Mouse (Mus musculus): Measurements from ENCODE around the gene Txndc15.
"Not testable (repeated sequence)": the region's sequence is repeated elsewhere in the genome, so short reads cannot be mapped to it uniquely, and the experiment has no call there.

The Txndc15 gene

GRCm38 (mm10) chr13:55714501-55715166, at the start of gene Txndc15:
TSS of gene Txndc15 (plus strand) at chr13:55714650.
- DNase-seq (ENCODE audit: low read depth in 2 of 2, low spot score in 2 of 2): peak; percentile 54 to 59

GRCm38 (mm10) chr13:55668550-55668949, 45.9 kb upstream of the Txndc15 start:
- peak in 1 of 2 experiments; percentile 36 for DNase-seq (ENCODE audit: low read depth in 2 of 2, low spot score in 2 of 2)

DNA sequence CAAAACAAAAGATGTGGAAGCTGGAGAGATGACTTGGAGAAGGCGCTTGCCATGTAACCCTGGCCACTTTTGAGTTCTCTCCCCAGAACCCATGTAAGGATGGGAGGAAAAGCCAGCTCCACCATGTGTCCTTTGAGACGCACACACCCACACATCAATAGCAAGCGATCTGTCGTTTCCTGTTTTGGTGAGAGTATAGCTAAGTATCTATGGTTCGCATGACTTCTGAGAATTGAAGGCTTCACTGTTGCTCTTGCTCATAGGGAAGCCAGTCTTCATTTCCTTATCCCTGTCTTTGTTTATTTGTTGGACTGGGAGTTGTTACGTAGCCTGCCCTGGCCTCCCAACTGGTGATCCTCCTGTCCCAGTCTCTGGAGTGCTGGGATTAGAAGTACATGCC, 41.7 kb upstream of the Txndc15 start:
- no peak for DNase-seq (ENCODE audit: low read depth in 2 of 2, low spot score in 2 of 2)

DNA sequence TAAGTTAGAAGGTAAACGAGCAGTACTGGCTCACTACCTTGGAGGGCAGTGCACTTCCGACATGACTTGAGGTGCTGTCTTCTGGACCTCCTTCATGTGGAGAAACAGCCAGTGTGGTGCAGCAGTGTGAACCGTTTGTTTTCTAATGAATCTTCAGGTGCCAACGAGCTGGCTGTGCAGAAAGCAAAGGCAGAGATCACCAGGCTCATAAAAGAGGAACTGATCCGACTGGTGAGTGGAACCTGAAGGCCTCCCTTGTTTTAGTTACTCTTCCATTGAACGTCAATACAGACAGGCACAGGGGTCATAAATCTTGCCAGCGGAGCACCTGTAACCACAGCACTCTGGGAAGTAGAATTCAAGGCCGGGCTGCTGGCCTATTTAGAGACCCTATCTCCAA, 37.1 kb upstream of the Txndc15 start:
- no peak for DNase-seq (ENCODE audit: low read depth in 2 of 2, low spot score in 2 of 2)

GRCm38 (mm10) chr13:55682201-55682600, 32.2 kb upstream of the Txndc15 start:
- no peak for DNase-seq (ENCODE audit: low read depth in 2 of 2, low spot score in 2 of 2)

GRCm38 (mm10) chr13:55683581-55683980, 30.9 kb upstream of the Txndc15 start:
- DNase-seq (ENCODE audit: low read depth in 2 of 2, low spot score in 2 of 2): no peak

DNA sequence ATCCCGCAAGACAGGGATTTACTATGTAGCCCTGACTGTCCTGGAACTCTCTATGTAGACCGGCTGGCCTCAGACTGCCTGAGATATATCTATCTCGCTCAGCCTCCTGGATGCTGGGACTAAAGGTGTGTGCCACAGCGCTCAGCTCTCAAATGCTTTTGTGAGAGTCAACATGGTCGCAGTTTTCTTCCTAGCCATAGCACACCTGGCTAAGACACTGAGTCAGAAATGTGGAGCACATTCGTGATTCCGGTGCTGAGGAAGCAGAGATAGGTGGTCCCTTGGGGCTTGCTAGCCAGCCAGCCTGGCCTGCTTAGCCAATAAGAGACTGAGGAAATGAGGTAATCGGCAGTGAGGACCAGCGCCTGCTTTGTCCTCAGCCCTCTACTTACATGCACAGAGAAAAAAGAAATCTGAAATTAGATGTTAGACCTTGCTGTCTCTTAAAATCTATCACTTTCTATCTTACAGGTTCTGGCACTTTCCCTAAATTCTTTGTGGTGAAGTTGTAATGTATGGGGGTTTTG, 28.3 kb upstream of the Txndc15 start:
- DNase-seq (ENCODE audit: low read depth in 2 of 2, low spot score in 2 of 2): no peak

DNA sequence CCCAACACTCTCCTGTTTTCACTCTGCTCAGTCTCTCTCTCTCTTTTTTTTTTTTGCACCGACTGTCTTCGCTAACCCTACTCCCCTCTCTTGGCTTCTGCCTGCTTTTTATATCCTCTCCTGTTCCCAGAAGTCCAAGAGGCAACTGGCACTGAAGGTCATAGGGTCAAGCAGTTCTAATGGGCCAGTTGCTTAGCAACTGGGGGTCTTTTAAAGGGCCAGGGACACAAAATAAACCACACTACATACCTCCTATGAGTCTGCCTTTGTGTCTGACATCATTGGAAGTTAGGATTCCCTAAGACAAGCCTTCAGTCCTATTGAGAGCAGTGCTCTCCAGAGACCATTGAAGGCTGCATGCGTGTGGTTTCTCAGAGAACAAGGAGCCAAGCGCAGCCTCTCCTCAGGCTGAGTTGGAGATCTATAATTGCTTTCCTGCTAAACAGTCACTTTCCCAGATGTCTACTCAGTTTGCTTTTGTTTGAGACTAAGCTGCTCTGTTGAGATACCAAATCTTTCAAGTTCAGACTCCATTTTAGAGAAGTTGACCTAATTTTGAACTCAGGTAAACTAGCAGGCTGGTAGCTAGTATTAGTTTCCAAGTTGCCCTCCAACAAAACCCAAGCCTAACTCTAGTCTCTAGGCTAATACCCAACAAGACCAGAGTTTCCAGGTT, 26.4 kb upstream of the Txndc15 start:
- no peak for DNase-seq (ENCODE audit: low read depth in 2 of 2, low spot score in 2 of 2)

DNA sequence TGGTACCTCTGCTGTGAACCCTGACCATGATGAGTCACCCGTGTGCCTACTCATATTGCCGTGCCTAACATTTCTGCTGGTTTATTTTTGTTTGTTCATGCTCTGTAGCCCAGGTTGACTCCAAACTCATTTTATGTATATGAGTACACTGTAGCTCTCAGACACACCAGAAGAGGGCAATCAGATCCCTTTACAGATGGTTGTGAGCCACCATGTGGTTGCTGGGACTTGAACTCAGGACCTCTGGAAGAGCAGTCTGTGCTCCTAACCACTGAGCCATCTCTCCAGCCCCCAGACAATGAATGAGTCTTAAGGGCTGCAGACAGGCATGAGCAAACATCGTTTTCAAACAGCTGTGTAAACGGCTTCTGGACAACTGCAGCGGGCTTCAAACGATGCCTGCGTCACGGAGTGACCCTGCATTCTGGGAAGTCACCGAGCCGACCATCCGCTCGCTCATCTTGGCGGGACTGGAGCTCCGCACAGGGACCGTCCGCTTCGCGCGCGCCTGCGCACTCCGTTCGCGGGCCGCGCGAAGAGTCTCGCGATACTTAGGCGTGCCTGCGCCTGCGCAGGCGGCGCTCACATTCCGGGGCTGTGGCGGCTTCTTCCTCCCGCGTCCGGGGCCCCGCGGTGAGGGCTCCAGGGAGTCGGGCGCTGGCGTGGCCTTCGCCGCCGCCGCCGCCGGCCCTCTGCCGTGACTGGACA, 21.8 kb upstream of the Txndc15 start, which contains the start of gene B230219D22Rik:
B230219D22Rik (plus strand) TSS at position 590 of the 708 bp plus-strand sequence.
- peak; percentile 83 to 86 for DNase-seq (ENCODE audit: low read depth in 2 of 2, low spot score in 2 of 2)

DNA sequence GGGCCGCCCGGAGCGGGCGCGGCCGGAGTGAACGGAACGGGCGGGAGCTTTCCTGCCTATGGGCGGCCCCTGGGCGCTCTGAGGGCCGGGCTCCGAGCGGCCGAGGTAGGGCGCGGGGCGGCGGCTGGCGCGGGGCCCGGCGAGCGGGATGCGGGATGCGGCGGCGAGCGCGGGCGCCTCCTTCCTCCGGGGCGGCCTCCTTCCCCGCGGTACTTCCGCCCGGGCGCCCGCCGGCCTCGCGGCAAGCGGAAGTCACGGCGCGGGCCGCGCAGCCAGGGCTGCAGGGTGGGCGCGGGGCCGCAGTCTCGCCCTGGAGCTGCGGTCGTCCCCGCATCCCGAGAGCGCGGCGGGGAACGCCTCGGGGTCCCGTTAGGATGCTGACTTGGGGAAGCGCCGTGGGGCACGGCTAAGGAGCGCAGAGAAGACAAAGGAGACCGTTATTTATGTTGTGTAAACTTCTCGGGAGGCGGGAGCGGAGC, 21.2 kb upstream of the Txndc15 start:
- DNase-seq (ENCODE audit: low read depth in 2 of 2, low spot score in 2 of 2): no peak

- peak in 1 of 2 experiments; percentile 7 for DNase-seq (ENCODE audit: low read depth in 2 of 2, low spot score in 2 of 2)
These were observed 20.3 kb upstream of the Txndc15 start for GRCm38 (mm10) chr13:55694110-55694509.

DNA sequence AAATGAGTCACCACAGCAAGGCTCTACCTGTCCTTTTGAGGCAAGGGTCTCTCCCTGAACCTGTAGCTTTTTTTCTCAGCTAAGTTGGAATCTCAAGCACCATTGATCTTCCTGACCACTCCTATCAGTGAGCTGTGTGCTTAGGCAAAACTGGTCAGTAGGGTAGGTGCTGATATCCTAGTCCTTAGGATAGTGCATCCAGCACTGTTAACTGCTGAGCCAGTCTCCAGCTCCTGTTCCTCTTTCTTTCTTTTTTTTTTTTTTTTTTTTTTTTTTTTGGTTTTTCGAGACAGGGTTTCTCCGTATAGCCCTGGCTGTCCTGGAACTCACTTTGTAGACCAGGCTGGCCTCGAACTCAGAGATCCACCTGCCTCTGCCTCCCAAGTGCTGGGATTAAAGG, 18.5 kb upstream of the Txndc15 start:
- not testable (repeated sequence) for DNase-seq (ENCODE audit: low read depth in 2 of 2, low spot score in 2 of 2)

DNA sequence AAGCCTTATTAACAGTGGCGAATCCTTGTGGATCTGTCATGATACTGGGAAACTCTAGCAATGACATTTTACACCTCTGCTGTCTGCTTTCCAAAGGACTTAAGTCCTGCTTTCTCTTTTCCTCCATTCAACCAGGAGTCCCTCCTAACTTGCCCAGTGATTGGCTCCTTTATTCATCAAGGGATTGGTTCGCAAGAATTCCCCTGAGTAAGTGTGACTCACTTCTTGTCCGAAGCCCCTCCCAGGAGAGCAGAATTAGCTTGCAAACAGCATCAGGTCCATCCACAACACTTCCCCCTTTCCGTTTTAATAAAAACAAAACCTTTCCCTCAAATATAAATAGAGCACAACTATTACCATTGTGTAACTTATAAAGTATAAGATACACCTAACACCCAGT, 10.1 kb upstream of the Txndc15 start:
- no peak for DNase-seq (ENCODE audit: low read depth in 2 of 2, low spot score in 2 of 2)

DNA sequence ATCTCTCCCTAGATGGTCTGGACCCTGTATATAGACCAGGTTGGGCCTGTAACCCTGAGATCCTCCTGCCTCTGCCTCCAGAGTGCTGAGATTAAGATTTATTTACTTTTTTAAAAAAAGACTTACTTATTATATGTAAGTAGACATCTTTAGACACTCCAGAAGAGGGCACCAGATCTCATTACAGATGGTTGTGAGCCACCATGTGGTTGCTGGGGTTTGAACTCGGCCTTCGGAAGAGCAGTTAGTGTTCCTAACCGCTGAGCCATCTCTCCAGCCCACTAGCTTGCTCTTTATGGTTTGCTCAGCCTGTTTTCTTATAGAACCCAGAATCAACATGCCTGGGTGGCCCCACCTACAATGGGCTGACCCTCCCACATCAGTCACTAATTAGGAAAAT, 1.6 kb upstream of the Txndc15 start:
- DNase-seq (ENCODE audit: low read depth in 2 of 2, low spot score in 2 of 2): no peak

DNA sequence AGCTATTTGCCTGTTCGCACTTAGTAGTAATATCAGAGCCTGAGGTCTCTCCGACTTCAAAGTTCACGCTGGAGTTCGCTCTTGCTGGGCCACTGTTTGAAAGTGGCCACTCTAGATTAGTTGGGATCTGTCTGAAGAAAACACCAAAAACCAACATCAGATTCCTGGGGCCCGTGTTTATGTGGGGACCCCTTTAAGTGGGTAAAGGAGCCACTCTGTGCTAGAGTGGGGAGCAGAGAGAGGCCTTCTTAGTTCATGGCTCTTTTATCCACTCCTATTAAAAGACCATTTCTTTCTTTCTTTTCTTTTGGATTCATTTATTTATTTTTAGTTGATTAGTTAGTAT, 690 bp downstream of the Txndc15 start:
- no peak for DNase-seq (ENCODE audit: low read depth in 2 of 2, low spot score in 2 of 2)

- DNase-seq (ENCODE audit: low read depth in 2 of 2, low spot score in 2 of 2): peak; percentile 12 to 23
These were observed 1.6 kb downstream of the Txndc15 start for GRCm38 (mm10) chr13:55715908-55716510.

- DNase-seq (ENCODE audit: low read depth in 2 of 2, low spot score in 2 of 2): no peak
These were observed 7.1 kb downstream of the Txndc15 start for GRCm38 (mm10) chr13:55721516-55721915.

- no peak for DNase-seq (ENCODE audit: low read depth in 2 of 2, low spot score in 2 of 2)
These were observed 7.5 kb downstream of the Txndc15 start for GRCm38 (mm10) chr13:55721995-55722394.

- peak in 1 of 2 experiments; percentile 21 for DNase-seq (ENCODE audit: low read depth in 2 of 2, low spot score in 2 of 2)
These were observed 12.2 kb downstream of the Txndc15 start for GRCm38 (mm10) chr13:55726598-55727119.

DNA sequence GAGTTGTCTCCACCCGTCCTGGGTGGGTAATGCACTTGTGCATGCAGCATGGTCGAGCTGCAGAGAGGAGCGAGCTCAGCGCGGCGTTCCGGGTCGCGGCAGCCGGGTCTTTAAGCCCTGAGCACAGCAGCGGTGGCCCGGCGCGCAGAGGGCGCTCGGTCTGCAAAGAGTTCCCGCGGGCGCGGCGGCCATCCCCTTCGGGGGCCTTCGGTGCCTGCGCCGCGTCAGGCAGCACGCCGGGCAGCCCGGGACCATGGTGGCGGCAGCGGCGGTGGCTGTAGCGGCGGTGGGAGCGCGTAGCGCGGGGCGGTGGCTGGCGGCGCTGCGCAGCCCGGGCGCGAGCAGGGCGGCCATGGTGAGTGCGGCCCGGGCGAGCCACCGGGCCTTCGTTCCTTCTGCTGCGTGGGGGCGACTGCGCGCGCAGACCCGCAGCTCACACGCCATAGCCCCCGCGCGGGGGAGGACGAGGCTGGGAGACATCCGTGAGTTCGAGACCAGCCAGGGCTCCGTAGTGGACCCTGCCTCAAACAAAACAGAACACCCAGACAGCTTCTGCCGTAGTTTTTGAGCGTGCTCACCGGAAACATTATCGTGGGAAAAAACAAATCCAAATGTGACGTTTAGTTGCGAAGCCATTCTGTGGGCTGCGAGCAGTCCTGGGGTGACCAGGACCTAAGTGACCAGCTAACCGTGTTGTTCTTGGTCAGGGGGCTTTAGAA, 12.8 kb downstream of the Txndc15 start, which contains the start of gene Pcbd2:
Pcbd2 (plus strand) TSS at position 249 of the 719 bp plus-strand sequence.
- peak; percentile 75 to 76 for DNase-seq (ENCODE audit: low read depth in 2 of 2, low spot score in 2 of 2)
